Mouse (Mus musculus) embryo, embryonic 10.5 days (tissue): Measurements from ENCODE around the gene 4930595D18Rik.

Source experiments
- DNase-seq: peaks from one replicate; pipeline ENCODE4 v3.0.0-alpha.2; 2015; ENCODE audit warnings: low spot score

Gene 4930595D18Rik

GRCm38 (mm10) chr12:111134791-111135733, 49.2 kb downstream of the 4930595D18Rik start:
- DNase-seq, result no peak

GRCm38 (mm10) chr12:111134169-111134568, 50.1 kb downstream of the 4930595D18Rik start:
- no peak for DNase-seq

- no peak for DNase-seq
These were observed 58.6 kb downstream of the 4930595D18Rik start for GRCm38 (mm10) chr12:111125666-111126065.

- no peak for DNase-seq
These were observed 59.6 kb downstream of the 4930595D18Rik start for GRCm38 (mm10) chr12:111124601-111125260.

GRCm38 (mm10) chr12:111122332-111122852, 61.9 kb downstream of the 4930595D18Rik start:
- peak; percentile 46 for DNase-seq

- no peak for DNase-seq
These were observed 63.2 kb downstream of the 4930595D18Rik start for GRCm38 (mm10) chr12:111120976-111121645.

- DNase-seq, result no peak
These were observed 64.7 kb downstream of the 4930595D18Rik start for GRCm38 (mm10) chr12:111119506-111120085.

- DNase-seq, result no peak
These were observed 69.7 kb downstream of the 4930595D18Rik start for GRCm38 (mm10) chr12:111114593-111114992.

- no peak for DNase-seq
These were observed 73.1 kb downstream of the 4930595D18Rik start for GRCm38 (mm10) chr12:111111176-111111575.
